Mouse (Mus musculus): ENCODE results near the gene Mien1.

DNA sequence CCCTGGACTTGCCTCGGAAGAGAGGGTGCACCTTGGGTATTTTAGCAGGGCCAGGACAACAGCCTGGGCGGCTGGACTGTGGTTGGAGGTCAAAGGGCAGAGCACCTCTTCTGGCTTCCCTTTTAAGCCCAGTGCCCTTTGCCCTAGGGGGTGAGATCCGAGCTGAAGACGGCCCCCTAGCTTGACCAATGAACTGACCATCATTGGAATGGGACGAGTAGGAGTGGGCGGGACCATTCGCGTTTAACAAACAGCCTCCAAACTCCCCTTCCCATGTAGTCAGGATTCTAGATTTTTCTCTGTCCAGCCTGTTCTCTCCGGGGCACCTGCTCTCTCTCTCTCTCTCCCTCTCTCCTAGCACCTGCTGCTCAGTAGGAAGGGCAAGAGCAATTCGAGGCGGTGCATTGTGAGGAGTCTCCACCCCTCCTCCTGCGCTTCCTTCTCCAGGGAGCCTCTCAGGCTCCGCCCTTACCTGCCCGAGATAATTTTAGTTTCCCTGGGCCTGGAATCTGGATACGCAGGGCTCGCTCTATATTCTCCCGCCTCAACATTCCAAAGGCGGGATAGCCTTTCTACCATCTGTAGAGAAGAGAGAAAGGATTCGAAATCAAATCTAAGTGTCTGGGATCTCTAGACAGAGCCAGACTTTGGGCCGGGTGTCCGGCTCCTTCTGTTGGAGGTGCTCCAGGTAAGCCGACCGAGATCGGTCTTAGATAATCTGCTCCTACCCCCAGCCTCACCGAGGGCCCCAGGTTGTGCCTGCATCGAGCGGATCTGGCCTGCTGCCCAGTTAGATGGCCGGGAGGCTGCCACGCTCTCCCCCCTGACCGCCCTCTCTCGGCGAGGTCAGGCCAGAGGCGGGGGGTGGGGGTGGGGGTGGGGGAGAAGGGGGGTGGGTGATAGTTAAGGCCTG lies 8.0 kb upstream of the Mien1 start:
- TF ChIP-seq CTCF (IDR thresholded peaks at IDR 0.05; ENCODE audit: extremely low read depth, insufficient read depth, insufficient read length, insufficient replicate concordance), result no peak
- no peak for TF ChIP-seq POLR2A (IDR thresholded peaks at IDR 0.05; ENCODE audit: low read depth, low read length)

Data from spleen, adult 2 months (tissue).